Mouse (Mus musculus) stomach, postnatal 0 days (tissue): Measurements from ENCODE around the gene Efl1.

Experiments used
- CTCF ChIP-seq: IDR thresholded peaks from 2 replicates; pipeline ENCODE4 v1.5.1; 2016; ENCODE audit warnings: antibody characterized with exemption, low read depth, mild to moderate bottlenecking, moderate library complexity
- EP300 ChIP-seq: optimal IDR thresholded peaks from 2 replicates; pipeline ENCODE3; 2016; ENCODE audit warnings: antibody characterized with exemption

- TF ChIP-seq CTCF (no peak), EP300 (no peak)
Observed at GRCm38 (mm10) chr7:82775090-82775489, 126.7 kb downstream of the Efl1 start.
